Mouse (Mus musculus) midbrain, postnatal 0 days (tissue): Measurements from ENCODE around the gene Ivd. TPM values are rescaled to one million over a fixed set of nuclear protein-coding genes. Genes with fewer than 3 reads are reported as not detected.

Experiments used
- ATAC-seq: fragments of 200-750 bp; cut with Nextera tagmentation; 2 replicates; pipeline ENCODE4 v1.8.0; 2017; ENCODE audit warnings: moderate number of reproducible peaks, mild to moderate bottlenecking, moderate TSS enrichment, moderate library complexity; ENCODE audit not compliant: low FRiP score
- DNase-seq: peaks from one replicate; pipeline ENCODE4 v3.0.0-alpha.2; 2015; ENCODE audit warnings: low spot score
- H3K27ac ChIP-seq: fragments of 300-500 bp; sonication (generic); 2 replicates; pipeline ENCODE4 v1.5.1; 2014; ENCODE audit warnings: low read depth, mild to moderate bottlenecking, low read length, mixed read lengths
- H3K27me3 ChIP-seq: fragments of 300-500 bp; sonication (generic); 2 replicates; pipeline ENCODE4 v1.6.1; 2014; ENCODE audit warnings: low read length, control low read depth, mixed read lengths; ENCODE audit not compliant: insufficient read depth
- H3K36me3 ChIP-seq: fragments of 300-500 bp; sonication (generic); 2 replicates; pipeline ENCODE4 v1.6.1; 2014; ENCODE audit warnings: low read length, control low read depth, mixed read lengths; ENCODE audit not compliant: insufficient read depth
- H3K4me1 ChIP-seq: fragments of 300-500 bp; sonication (generic); 2 replicates; pipeline ENCODE4 v1.6.1; 2014; ENCODE audit warnings: mild to moderate bottlenecking, control low read depth, antibody characterized with exemption, low read length, mixed read lengths; ENCODE audit not compliant: insufficient read depth
- H3K4me2 ChIP-seq: fragments of 300-500 bp; sonication (generic); 2 replicates; pipeline ENCODE4 v1.6.1; 2014; ENCODE audit warnings: low read depth, mild to moderate bottlenecking, low read length, mixed read lengths; ENCODE audit not compliant: poor library complexity, severe bottlenecking
- H3K4me3 ChIP-seq: fragments of 300-500 bp; sonication (generic); 2 replicates; pipeline ENCODE4 v1.5.1; 2014; ENCODE audit warnings: low read depth, mild to moderate bottlenecking, low read length, moderate library complexity
- H3K9ac ChIP-seq: fragments of 300-500 bp; sonication (generic); replicated peaks from 2 replicates; pipeline ENCODE4 v1.6.1; 2014; ENCODE audit warnings: mild to moderate bottlenecking, low read length, moderate library complexity, mixed read lengths; ENCODE audit not compliant: poor library complexity, severe bottlenecking
- H3K9me3 ChIP-seq: fragments of 300-500 bp; sonication (generic); 2 replicates; pipeline ENCODE4 v1.6.1; 2016; ENCODE audit warnings: low read length, control low read depth
- CTCF ChIP-seq: IDR thresholded peaks from 2 replicates; pipeline ENCODE4 v1.5.1; 2016; ENCODE audit warnings: antibody characterized with exemption, mild to moderate bottlenecking
- WGBS: fragments of 180-500 bp; shearing (Covaris S2); extraction: QIAGEN DNeasy Blood & Tissue Kit; methylation state at CpG from one replicate; pipeline ENCODE4 v1.1.7; 2014; 5-methylcytosine and 5-hydroxymethylcytosine counted together
- polyA plus RNA-seq: library from polyadenylated mRNA; unstranded; fragments of >200 nt; fragmentation: Nextera tagmentation; extraction: Ambion mirVana; gene quantifications from 2 replicates; pipeline ENCODE4 v1.2.1, GENCODE M21; 2015
- total RNA-seq: library from RNA; depleted of rRNA; stranded (reverse); fragments of >200 nt; gene quantifications from 2 replicates; pipeline ENCODE4 v1.2.3, GENCODE M21; 2014

Ivd gene
- total and polyA plus RNA-seq, 2 experiments from 2014 or later = 50.7 to 57.5 TPM

GRCm38 (mm10) chr2:118896914-118897291 is 35.1 kb downstream of the Ivd start:
- Histone ChIP-seq H3K27ac (no peak overlapping the region), H3K4me2 (peak overlapping the region; percentile 82), H3K4me3 (peak overlapping the region; percentile 41), H3K27me3 (peaks cover 56% of the 10 kb centered on the region), H3K4me1 (peaks cover 11% of the 10 kb centered on the region; the same call in 1 of the 2 replicates), H3K9me3 (no peaks in the 10 kb centered on the region), H3K9ac (peak overlapping the region; percentile 34; the same call in 1 of the 2 replicates), H3K36me3 (no peaks in the 10 kb centered on the region)
- ATAC-seq (no peak), DNase-seq (no peak)
- whole genome bisulfite sequencing = under 1% methylated on average over 13 of the region's 13 CpGs
- no peak for TF ChIP-seq CTCF

DNA sequence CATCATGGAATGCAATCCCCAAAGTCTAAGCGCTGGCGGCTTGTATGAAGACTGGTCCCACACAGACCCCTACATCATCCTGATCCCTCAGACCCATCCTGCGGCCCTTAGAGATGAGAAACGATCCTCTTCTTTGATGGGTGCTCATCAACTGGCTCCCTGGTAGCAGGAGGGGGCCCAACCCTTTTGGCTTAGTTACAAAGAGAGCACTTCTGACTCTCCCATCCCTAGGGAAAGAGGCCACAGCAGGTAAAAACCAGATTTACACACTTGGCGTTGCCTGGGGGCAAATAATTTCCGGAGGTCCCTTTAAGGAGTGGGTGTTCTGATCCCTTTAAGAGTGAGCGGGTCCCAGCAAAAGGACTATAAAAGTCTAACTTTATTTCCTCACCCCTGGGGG is 35.6 kb downstream of the Ivd start:
- no peak for TF ChIP-seq CTCF
- Histone ChIP-seq H3K4me1 (peaks cover 11% of the 10 kb centered on the region; the same call in 1 of the 2 replicates), H3K9me3 (no peaks in the 10 kb centered on the region), H3K27ac (no peak overlapping the region), H3K27me3 (peaks cover 56% of the 10 kb centered on the region), H3K9ac (0 out of 2 replicates have a peak overlapping the region, but pooled peaks have one; percentile 34), H3K4me2 (peak overlapping the region; percentile 82), H3K4me3 (peak overlapping the region; percentile 41), H3K36me3 (no peaks in the 10 kb centered on the region)
- WGBS = 2% methylated on average over 7 of the region's 7 CpGs
- ATAC-seq (no peak), DNase-seq (no peak)

DNA sequence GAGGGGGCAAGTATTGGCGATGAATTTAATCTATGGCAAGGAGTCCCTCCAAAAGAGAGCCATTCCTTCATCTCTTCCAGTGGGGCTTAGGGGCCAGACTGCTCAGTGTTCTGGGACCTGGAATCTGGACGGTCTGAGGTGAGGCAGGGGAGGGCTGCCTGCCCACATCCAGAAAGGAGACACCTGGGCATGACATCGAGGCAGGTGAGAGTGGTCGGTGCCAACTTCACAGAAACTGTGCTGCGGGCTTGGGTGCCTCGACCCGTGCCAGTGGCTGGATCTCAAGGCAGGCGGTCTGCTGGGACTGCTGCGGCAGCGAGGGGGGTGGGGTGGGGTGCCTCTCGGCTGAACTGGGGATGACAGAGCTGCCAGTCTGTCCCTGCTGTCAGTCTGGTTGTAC is 36.1 kb downstream of the Ivd start:
- WGBS = 3% methylated on average over 11 of the region's 11 CpGs
- no peak overlapping the region for H3K9ac ChIP-seq
- DNase-seq = no peak

DNA sequence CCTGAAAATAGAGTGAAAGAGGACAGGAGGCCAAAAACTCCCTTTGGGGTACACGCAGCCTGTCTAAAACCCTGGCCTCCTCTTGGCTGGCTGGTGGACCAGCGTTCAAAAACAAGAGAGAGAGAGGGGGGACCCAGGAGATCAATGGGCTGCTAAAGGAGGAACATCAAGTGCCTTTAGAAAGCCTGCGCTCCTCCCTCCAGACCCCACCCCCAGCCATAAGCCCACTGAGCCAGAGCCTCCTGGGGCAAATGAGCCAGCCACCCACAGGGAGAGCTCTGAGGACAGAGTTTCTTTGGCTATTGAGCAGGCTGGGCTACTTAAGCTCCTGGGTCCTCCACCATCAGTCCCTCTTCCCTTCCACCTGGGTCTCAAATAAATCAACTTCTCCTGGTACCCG is 37.0 kb downstream of the Ivd start:
- H3K27me3 ChIP-seq = peaks cover 56% of the 10 kb centered on the region
- H3K9ac ChIP-seq = no peak overlapping the region
- H3K27ac ChIP-seq = no peak overlapping the region
- no peak for TF ChIP-seq CTCF
- ATAC-seq = no peak
- no peak for DNase-seq
- H3K4me3 ChIP-seq = no peak overlapping the region
- 10% methylated on average over 4 of the region's 4 CpGs for WGBS
- peaks cover 21% of the 10 kb centered on the region for H3K4me1 ChIP-seq
- H3K36me3 ChIP-seq = no peaks in the 10 kb centered on the region
- no peaks in the 10 kb centered on the region for H3K9me3 ChIP-seq
- H3K4me2 ChIP-seq = no peak overlapping the region

More for the DNA sequence above, 36.1 kb downstream of the Ivd start:
- Histone ChIP-seq H3K4me1 (peaks cover 11% of the 10 kb centered on the region; the same call in 1 of the 2 replicates), H3K27ac (no peak overlapping the region), H3K4me2 (no peak overlapping the region), H3K9me3 (no peaks in the 10 kb centered on the region), H3K27me3 (peaks cover 56% of the 10 kb centered on the region), H3K4me3 (no peak overlapping the region), H3K36me3 (no peaks in the 10 kb centered on the region)
- ATAC-seq = no peak
- no peak for TF ChIP-seq CTCF

- H3K4me2 ChIP-seq = no peak overlapping the region
- ATAC-seq = no peak
- no peak for DNase-seq
- H3K4me1 ChIP-seq = peaks cover 22% of the 10 kb centered on the region
- no peak for TF ChIP-seq CTCF
- 9% methylated on average over 7 of the region's 7 CpGs for whole genome bisulfite sequencing
- no peak overlapping the region for H3K4me3 ChIP-seq
- no peaks in the 10 kb centered on the region for H3K36me3 ChIP-seq
- H3K27ac ChIP-seq = no peak overlapping the region
- no peaks in the 10 kb centered on the region for H3K9me3 ChIP-seq
- no peak overlapping the region for H3K9ac ChIP-seq
- peaks cover 56% of the 10 kb centered on the region for H3K27me3 ChIP-seq
Observed at GRCm38 (mm10) chr2:118899306-118899705, 37.6 kb downstream of the Ivd start.

- Histone ChIP-seq H3K4me1 (peaks cover 30% of the 10 kb centered on the region), H3K4me2 (peak within 1 kb of the TSS; percentile 95), H3K9ac (peak within 1 kb of the TSS; percentile 92), H3K27me3 (peaks cover 48% of the 10 kb centered on the region), H3K9me3 (no peaks in the 10 kb centered on the region), H3K36me3 (no peaks in the 10 kb centered on the region), H3K27ac (no peak within 1 kb of the TSS), H3K4me3 (peak within 1 kb of the TSS; percentile 92)
- no peak for TF ChIP-seq CTCF
- no peak for ATAC-seq
- WGBS = under 1% methylated on average over 32 of the region's 32 CpGs
- DNase-seq = no peak
Observed at GRCm38 (mm10) chr2:118899981-118900825, 38.4 kb downstream of the Ivd start, which contains the start of gene Bahd1. TSS of gene Bahd1 (plus strand) at chr2:118900377.
